Mouse (Mus musculus) midbrain, embryonic 16.5 days (tissue): ENCODE data around the gene Olfr1196. TPM values are rescaled to one million over a fixed set of nuclear protein-coding genes. Genes with fewer than 3 reads are reported as not detected.
"Not testable (repeated sequence)": the region's sequence is repeated elsewhere in the genome, so short reads cannot be mapped to it uniquely, and the experiment has no call there.

ENCODE experiments used
- ATAC-seq: fragments of 200-750 bp; cut with Nextera tagmentation; 2 replicates; pipeline ENCODE4 v1.8.0; 2017; ENCODE audit warnings: moderate TSS enrichment
- H3K27ac ChIP-seq: fragments of 300-500 bp; sonication (generic); 2 replicates; pipeline ENCODE4 v1.5.1; 2014; ENCODE audit warnings: mild to moderate bottlenecking, low read length, mixed read lengths
- H3K27me3 ChIP-seq: fragments of 300-500 bp; sonication (generic); 2 replicates; pipeline ENCODE4 v1.6.1; 2014; ENCODE audit warnings: low read depth, low read length, mixed read lengths; ENCODE audit not compliant: control insufficient read depth, insufficient read depth
- H3K36me3 ChIP-seq: fragments of 300-500 bp; sonication (generic); 2 replicates; pipeline ENCODE4 v1.6.1; 2014; ENCODE audit warnings: mild to moderate bottlenecking, low read length, moderate library complexity, mixed read lengths; ENCODE audit not compliant: control insufficient read depth, insufficient read depth
- H3K4me1 ChIP-seq: fragments of 300-500 bp; sonication (generic); 2 replicates; pipeline ENCODE4 v1.6.1; 2014; ENCODE audit warnings: mild to moderate bottlenecking, low read length, mixed read lengths; ENCODE audit not compliant: control insufficient read depth, insufficient read depth
- H3K4me2 ChIP-seq: fragments of 300-500 bp; sonication (generic); 2 replicates; pipeline ENCODE4 v1.6.1; 2014; ENCODE audit warnings: mild to moderate bottlenecking, low read length, mixed read lengths
- H3K4me3 ChIP-seq: fragments of 300-500 bp; sonication (generic); 2 replicates; pipeline ENCODE4 v1.5.1; 2014; ENCODE audit warnings: low read depth, mild to moderate bottlenecking, low read length, moderate library complexity, mixed read lengths
- H3K9ac ChIP-seq: fragments of 300-500 bp; sonication (generic); 2 replicates; pipeline ENCODE4 v1.6.1; 2014; ENCODE audit warnings: low read depth, low read length, mixed read lengths
- H3K9me3 ChIP-seq: fragments of 300-500 bp; sonication (generic); replicated peaks from 2 replicates; pipeline ENCODE4 v1.6.1; 2014; ENCODE audit warnings: mild to moderate bottlenecking, low read length, mixed read lengths; ENCODE audit not compliant: control insufficient read depth, poor library complexity, severe bottlenecking
- WGBS: fragments of 180-500 bp; shearing (Covaris S2); extraction: QIAGEN DNeasy Blood & Tissue Kit; methylation state at CpG from one replicate; pipeline ENCODE4 v1.1.7; 2014; 5-methylcytosine and 5-hydroxymethylcytosine counted together
- polyA plus RNA-seq: library from polyadenylated mRNA; unstranded; fragments of >200 nt; fragmentation: Nextera tagmentation; extraction: Ambion mirVana; gene quantifications from 2 replicates; pipeline ENCODE4 v1.2.1, GENCODE M21; 2015

Olfr1196 gene
- not detected in 2 replicates for polyA plus RNA-seq

DNA sequence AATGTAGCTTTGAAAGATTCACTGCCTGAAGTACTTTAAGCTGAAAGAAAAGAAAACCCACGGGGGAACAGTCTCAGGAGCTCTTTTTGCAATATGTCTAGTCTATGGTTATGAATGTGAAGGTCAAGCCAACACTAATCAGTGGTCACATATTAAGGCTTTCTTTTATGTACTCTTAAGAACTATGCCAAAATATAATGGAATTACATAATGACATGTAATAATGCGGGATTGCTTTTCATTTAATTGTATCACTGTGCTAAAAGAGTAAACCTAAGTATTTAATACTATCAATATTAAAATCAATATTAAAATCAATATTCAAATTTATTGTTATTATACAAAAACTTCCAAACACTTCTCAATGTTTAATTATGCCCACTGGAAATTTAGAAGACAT is at the start of gene Olfr1196:
Olfr1196 (minus strand) TSS at position 101 of the 400 bp plus-strand sequence.
- no peak for ATAC-seq
- H3K27ac ChIP-seq = no peak within 1 kb of the TSS
- H3K4me3 ChIP-seq = no peak within 1 kb of the TSS
- H3K36me3 ChIP-seq = no peaks in the 10 kb centered on the region
- no peak within 1 kb of the TSS for H3K9ac ChIP-seq
- no peaks in the 10 kb centered on the region for H3K27me3 ChIP-seq
- WGBS = 91% methylated on average over 2 of the region's 2 CpGs
- H3K4me1 ChIP-seq = no peaks in the 10 kb centered on the region
- no peak within 1 kb of the TSS for H3K4me2 ChIP-seq
- no peaks in the 10 kb centered on the region for H3K9me3 ChIP-seq

DNA sequence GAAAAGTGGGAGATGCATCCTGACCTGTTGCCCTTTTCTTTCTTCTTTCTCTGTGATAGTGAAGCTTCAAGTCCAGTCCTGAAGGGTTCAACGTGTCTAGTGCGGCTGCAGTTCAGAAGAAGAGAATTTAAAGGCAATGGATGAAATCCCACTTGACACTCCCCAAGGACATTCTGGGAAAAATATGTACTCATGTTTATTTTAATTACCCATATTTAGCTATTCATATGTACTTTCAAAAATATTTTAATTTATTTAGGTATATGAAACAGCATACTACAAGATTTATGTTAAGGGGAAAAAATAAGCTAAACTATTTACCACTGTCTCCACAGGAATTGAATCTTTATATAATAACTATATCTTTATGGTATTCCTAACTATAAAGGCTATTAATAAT is 46.9 kb upstream of the Olfr1196 start, which contains the start of gene Olfr1198:
Olfr1198 (minus strand) TSS at position 101 of the 400 bp plus-strand sequence.
- 83% methylated on average over 2 of the region's 2 CpGs for WGBS
- Histone ChIP-seq H3K4me3 (no peak within 1 kb of the TSS), H3K4me2 (no peak within 1 kb of the TSS), H3K9ac (no peak within 1 kb of the TSS), H3K36me3 (no peaks in the 10 kb centered on the region), H3K27ac (no peak within 1 kb of the TSS), H3K27me3 (no peaks in the 10 kb centered on the region), H3K4me1 (no peaks in the 10 kb centered on the region), H3K9me3 (no peaks in the 10 kb centered on the region)
- no peak for ATAC-seq

DNA sequence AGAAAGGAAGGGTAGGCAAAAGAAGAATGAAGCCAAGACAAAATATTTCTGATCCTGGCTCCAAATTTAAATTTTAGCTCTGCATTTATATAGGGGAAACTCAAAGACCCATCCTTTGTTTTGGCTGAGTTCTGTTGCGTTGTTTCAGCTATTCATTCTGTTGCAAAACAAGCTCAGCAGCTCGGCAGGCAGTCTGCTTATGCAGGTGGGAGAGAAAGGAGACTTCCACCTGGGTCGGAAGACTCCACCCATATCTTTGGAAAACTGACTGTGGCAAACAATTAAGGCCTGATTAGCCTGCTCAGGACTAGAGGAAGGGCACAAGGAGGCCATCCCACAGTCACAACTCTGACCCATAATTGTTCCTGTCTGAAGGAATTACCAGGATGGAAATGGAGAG is 39.0 kb upstream of the Olfr1196 start:
- H3K9me3 ChIP-seq = no peaks in the 10 kb centered on the region
- H3K4me1 ChIP-seq = no peaks in the 10 kb centered on the region
- ATAC-seq = no peak
- WGBS = 59% methylated on average over 3 of the region's 3 CpGs
- H3K4me2 ChIP-seq = no peak overlapping the region
- H3K27ac ChIP-seq = no peak overlapping the region
- H3K36me3 ChIP-seq = no peaks in the 10 kb centered on the region
- H3K4me3 ChIP-seq = no peak overlapping the region
- H3K27me3 ChIP-seq = no peaks in the 10 kb centered on the region
- H3K9ac ChIP-seq = no peak overlapping the region

DNA sequence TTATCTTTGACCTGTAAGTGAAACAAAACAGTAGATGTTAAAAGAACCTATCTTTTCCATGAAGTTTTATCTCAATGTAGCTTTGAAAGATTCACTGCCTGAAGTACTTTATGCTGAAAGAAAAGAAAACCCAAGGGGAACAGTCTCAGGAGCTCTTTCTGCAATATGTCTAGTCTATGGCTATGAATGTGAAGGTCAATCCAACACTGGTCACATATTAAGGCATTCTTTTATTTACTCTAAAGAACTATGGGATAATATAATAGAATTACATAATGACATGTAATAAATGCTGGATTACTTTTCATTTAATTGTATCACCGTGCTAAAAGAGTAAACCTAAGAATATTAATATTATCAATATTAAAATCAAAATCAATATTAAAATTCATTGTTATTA is 27.9 kb upstream of the Olfr1196 start, which contains the start of gene Olfr1197:
Olfr1197 (minus strand) TSS at position 101 of the 400 bp plus-strand sequence.
- no peak within 1 kb of the TSS for H3K27ac ChIP-seq
- no peaks in the 10 kb centered on the region for H3K4me1 ChIP-seq
- no peak within 1 kb of the TSS for H3K9ac ChIP-seq
- no peaks in the 10 kb centered on the region for H3K27me3 ChIP-seq
- no peak for ATAC-seq
- H3K9me3 ChIP-seq = no peaks in the 10 kb centered on the region
- no peak within 1 kb of the TSS for H3K4me2 ChIP-seq
- 90% methylated on average over 1 of the region's 1 CpGs for WGBS
- H3K36me3 ChIP-seq = no peaks in the 10 kb centered on the region
- H3K4me3 ChIP-seq = no peak within 1 kb of the TSS

DNA sequence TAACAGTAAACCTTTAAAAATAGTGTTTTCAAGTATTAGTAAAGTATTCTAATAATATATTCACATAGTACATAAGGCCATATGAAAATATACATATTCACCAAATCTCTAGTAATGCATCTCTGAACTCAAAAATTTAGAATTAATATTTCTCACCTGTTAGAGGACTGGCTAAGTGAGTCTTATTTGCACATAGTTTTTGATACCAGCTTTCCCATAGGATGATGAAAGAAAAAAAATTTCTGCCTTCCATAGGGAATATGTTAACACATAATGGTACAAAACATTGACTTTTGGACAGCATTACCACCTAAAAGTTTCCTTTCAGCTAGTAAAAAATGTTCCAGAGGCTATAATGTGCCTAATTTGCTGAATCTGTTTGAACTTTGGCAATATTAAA is 15.3 kb downstream of the Olfr1196 start, which contains the start of gene Olfr1195:
Olfr1195 (minus strand) TSS at position 101 of the 400 bp plus-strand sequence.
- Histone ChIP-seq H3K4me2 (no peak within 1 kb of the TSS), H3K36me3 (no peaks in the 10 kb centered on the region), H3K27me3 (no peaks in the 10 kb centered on the region), H3K27ac (no peak within 1 kb of the TSS), H3K9me3 (no peaks in the 10 kb centered on the region), H3K4me3 (no peak within 1 kb of the TSS), H3K9ac (no peak within 1 kb of the TSS), H3K4me1 (no peaks in the 10 kb centered on the region)
- ATAC-seq = no peak

DNA sequence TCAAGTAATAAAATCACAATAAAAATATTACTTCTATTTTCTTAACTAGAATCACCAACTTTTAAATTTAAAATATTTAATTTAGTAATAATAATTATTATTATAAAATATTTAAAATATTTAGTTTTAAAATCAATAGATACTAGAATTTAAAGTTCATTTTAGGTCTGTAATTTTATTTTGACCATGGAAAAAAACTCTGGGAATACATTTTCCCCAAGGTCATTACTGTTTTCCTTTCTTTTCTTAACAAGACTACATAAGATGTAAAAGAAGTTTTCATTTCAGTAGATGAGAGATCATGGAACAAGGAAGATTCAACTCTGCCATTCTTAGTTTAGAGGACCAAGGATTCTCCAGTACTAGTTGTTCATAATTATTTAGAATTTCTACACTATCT is 29.1 kb downstream of the Olfr1196 start, which contains the start of gene Olfr1193:
Olfr1193 (plus strand) TSS at position 301 of the 400 bp plus-strand sequence.
- not testable (repeated sequence) for H3K4me1 ChIP-seq, H3K4me2 ChIP-seq, H3K9me3 ChIP-seq, H3K4me3 ChIP-seq, H3K27ac ChIP-seq, ATAC-seq, H3K36me3 ChIP-seq, H3K27me3 ChIP-seq, H3K9ac ChIP-seq

DNA sequence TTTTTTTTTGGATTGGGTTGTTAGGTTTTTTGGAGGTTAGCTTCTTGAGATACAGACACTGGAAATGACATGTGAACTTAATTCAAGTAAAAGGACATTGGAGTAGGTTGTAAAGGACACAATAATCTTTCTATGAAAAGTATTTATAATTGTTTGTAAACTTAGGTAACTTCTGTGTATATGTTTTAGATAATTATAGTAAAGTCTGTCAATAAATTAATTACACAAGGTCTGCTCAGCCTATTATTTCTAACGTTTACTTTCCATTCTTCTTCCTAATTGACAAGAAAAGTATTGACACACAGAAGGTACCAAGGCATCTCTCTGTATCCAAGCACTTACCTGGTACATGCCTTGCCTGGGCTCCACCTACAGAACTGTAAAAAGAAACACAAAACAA is 56.2 kb downstream of the Olfr1196 start, which contains the start of gene Olfr1192-ps1:
Olfr1192-ps1 (plus strand) TSS at position 301 of the 400 bp plus-strand sequence.
- Histone ChIP-seq H3K4me2 (no peak within 1 kb of the TSS), H3K36me3 (no peaks in the 10 kb centered on the region), H3K4me3 (no peak within 1 kb of the TSS), H3K27me3 (no peaks in the 10 kb centered on the region), H3K9ac (no peak within 1 kb of the TSS), H3K4me1 (no peaks in the 10 kb centered on the region), H3K9me3 (no peaks in the 10 kb centered on the region), H3K27ac (no peak within 1 kb of the TSS)
- WGBS = 51% methylated on average over 1 of the region's 1 CpGs
- no peak for ATAC-seq

Other genes with a start within 250 kb of the Olfr1196 start
- not detected in 2 replicates for gene Olfr1183, start 249.7 kb downstream of the Olfr1196 start, polyA plus RNA-seq
- gene Olfr1184, start 221.0 kb downstream of the Olfr1196 start, polyA plus RNA-seq = not detected in 2 replicates
- gene Olfr1185-ps1, start 211.3 kb downstream of the Olfr1196 start, polyA plus RNA-seq = not detected in 2 replicates
- gene Olfr1186, start 186.0 kb downstream of the Olfr1196 start, polyA plus RNA-seq = not detected in 2 replicates
- not detected in 2 replicates for gene Olfr1188, start 147.7 kb downstream of the Olfr1196 start, polyA plus RNA-seq
- not detected in 2 replicates for gene Olfr1189, start 118.1 kb downstream of the Olfr1196 start, polyA plus RNA-seq
- gene Olfr1191-ps1, start 64.1 kb downstream of the Olfr1196 start, polyA plus RNA-seq = not detected in 2 replicates
- gene Olfr1192-ps1, start 56.1 kb downstream of the Olfr1196 start, polyA plus RNA-seq = not detected in 2 replicates
- gene Olfr1193, start 29.0 kb downstream of the Olfr1196 start, polyA plus RNA-seq = not detected in 2 replicates
- gene Olfr1195, start 15.4 kb downstream of the Olfr1196 start, polyA plus RNA-seq = not detected in 2 replicates
- gene Olfr1197, start 27.8 kb upstream of the Olfr1196 start, polyA plus RNA-seq = not detected in 2 replicates
- not detected in 2 replicates for gene Olfr1198, start 46.8 kb upstream of the Olfr1196 start, polyA plus RNA-seq
- not detected in 2 replicates for gene Olfr1199, start 55.9 kb upstream of the Olfr1196 start, polyA plus RNA-seq
- not detected in 2 replicates for gene Olfr1200, start 65.9 kb upstream of the Olfr1196 start, polyA plus RNA-seq
- not detected in 2 replicates for gene Olfr1201, start 88.4 kb upstream of the Olfr1196 start, polyA plus RNA-seq
- not detected in 2 replicates for gene Olfr1202, start 109.9 kb upstream of the Olfr1196 start, polyA plus RNA-seq
- gene Olfr1205, start 125.1 kb upstream of the Olfr1196 start, polyA plus RNA-seq = not detected in 2 replicates
- gene Olfr1204, start 144.7 kb upstream of the Olfr1196 start, polyA plus RNA-seq = not detected in 2 replicates
- not detected in 2 replicates for gene Olfr1206, start 158.6 kb upstream of the Olfr1196 start, polyA plus RNA-seq
- not detected in 2 replicates for gene Olfr1208, start 197.7 kb upstream of the Olfr1196 start, polyA plus RNA-seq
- not detected in 2 replicates for gene Olfr1209, start 210.6 kb upstream of the Olfr1196 start, polyA plus RNA-seq
- gene Olfr1211, start 233.5 kb upstream of the Olfr1196 start, polyA plus RNA-seq = not detected in 2 replicates
- gene Olfr1212, start 249.4 kb upstream of the Olfr1196 start, polyA plus RNA-seq = not detected in 2 replicates